Mouse (Mus musculus) heart, adult 11 months (tissue): Measurements from ENCODE around the gene Mtnr1a.
"Not testable (repeated sequence)": the region's sequence is repeated elsewhere in the genome, so short reads cannot be mapped to it uniquely, and the experiment has no call there.

ENCODE experiments used
- DNase-seq: peaks from one replicate; pipeline ENCODE4 v3.0.0; 2022

Mtnr1a gene

GRCm38 (mm10) chr8:45068759-45069386 is at the start of gene Mtnr1a:
Gene Mtnr1a, plus strand, starts transcription at chr8:45069137.
- peak; percentile 92 for DNase-seq

DNA sequence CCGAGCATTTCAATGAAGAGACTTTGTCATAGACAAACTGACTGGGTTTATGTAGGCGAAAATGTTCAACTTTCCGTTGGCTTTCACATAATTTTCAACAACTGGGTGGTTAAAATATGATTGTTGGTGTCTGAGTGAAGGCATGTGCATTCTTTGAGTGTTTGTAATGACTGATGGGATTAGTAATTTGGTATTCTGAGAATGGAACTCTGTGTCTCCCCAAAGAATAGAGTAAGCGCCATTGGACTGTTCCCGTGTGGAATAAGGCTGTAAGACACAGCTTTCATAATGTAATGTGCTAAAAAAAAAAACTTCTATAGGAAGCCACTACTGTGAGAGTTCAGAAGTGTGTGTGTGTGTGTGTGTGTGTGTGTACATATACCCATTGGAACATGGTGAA is 49.7 kb upstream of the Mtnr1a start:
- peak; percentile 13 for DNase-seq

GRCm38 (mm10) chr8:45021171-45021570 is 47.8 kb upstream of the Mtnr1a start:
- DNase-seq, result peak; percentile 87

GRCm38 (mm10) chr8:45021911-45022665 is 46.8 kb upstream of the Mtnr1a start:
- DNase-seq, result peak; percentile 92

- peak; percentile 78 for DNase-seq
These were observed 40.8 kb upstream of the Mtnr1a start for GRCm38 (mm10) chr8:45028081-45028497.

- DNase-seq, result peak; percentile 81
These were observed 30.6 kb upstream of the Mtnr1a start for GRCm38 (mm10) chr8:45038350-45038749.

DNA sequence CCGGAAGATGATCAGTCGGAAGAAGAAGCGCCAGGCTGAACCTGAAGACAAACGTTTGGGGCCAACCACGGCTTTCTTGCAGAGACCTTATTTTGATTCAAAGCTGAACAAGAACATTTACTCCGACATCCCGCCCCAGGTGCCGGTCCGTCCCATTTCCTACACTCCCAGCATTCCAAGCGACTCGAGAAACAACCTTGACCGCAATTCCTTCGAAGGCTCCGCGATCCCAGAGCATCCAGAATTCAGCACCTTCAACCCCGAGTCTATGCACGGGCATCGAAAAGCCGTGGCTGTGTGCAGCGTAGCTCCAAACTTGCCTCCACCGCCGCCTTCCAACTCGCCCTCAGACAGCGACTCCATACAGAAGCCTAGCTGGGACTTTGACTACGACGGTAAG is 24.8 kb upstream of the Mtnr1a start:
- peak; percentile 83 for DNase-seq

GRCm38 (mm10) chr8:45050451-45050850 is 18.5 kb upstream of the Mtnr1a start:
- DNase-seq, result no peak

DNA sequence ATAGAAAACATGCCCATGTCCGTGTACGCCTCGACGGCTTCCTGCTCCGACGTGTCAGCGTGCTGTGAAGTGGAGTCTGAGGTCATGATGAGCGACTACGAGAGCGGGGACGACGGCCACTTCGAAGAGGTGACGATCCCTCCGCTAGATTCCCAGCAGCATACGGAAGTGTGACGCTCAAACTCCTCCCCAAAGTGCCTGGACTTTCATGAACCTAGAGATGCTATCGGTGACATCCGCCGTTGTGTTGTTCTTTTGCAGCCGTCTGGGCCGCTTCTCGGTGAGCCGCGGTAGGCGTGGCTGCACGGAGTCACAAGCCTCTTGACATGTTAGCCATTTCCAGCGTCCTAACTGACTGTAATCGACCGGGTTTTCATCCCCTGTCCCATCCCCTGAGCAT is 17.7 kb upstream of the Mtnr1a start:
- peak; percentile 74 for DNase-seq

DNA sequence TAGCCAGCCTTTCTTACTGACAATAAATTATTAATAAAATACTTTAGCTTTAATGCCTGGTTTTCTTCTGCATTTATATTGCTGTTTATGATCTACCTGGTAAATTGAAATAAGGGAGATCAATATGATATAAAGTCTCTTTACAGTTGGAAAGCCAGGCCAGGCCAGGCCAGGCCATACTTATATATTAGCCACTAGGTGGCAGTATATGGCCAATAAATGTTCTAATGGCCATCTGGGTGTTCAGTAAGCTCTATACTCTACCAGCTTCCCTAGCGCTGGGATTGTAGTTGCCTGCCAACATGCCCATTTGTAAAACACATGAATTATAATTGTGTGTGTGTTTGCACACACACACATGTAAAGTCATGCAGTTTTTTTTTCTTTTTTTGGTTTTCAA is 16.7 kb upstream of the Mtnr1a start:
- peak; percentile 31 for DNase-seq

- DNase-seq, result peak; percentile 28
These were observed 16.3 kb upstream of the Mtnr1a start for GRCm38 (mm10) chr8:45052618-45053017.

GRCm38 (mm10) chr8:45055500-45055899 is 13.4 kb upstream of the Mtnr1a start:
- no peak for DNase-seq

DNA sequence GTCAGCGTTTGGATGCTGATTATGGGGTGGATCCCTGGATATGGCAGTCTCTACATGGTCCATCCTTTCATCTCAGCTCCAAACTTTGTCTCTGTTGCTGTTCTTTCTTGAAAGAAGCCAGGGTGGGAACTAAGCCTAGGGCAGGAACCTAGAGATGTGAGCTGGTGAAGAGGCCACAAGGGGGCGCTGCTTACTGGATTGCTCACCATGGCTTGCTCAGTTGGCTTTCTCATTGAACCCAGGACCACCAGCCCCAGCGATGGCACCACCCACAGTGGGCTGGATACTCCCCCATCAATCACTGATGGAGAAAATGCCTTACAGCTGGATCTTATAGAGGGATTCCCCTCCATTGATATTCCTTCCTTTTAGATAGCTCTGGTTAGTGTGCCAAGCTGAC is 12.1 kb upstream of the Mtnr1a start:
- no peak for DNase-seq

DNA sequence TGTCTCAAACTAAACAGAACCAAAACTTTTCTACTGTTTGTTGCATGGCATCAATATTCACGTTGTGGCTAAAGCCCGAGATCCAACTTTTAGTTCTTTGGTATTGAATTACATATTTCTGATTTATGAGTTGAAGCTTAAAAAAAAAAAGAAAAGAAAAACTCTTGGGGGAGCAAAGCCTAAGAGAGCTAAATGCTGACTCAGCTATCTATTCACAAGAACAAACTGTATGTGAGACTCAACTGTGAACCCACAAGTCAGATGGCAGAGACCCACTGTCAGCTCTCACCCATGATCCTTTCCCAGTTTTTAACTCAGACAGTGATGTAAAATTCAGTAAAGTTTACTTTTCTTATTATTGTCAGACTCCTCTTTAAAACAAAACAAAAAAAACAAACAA is 8.9 kb upstream of the Mtnr1a start:
- no peak for DNase-seq

GRCm38 (mm10) chr8:45062311-45062710 is 6.6 kb upstream of the Mtnr1a start:
- no peak for DNase-seq

- DNase-seq, result no peak
These were observed 5.7 kb upstream of the Mtnr1a start for GRCm38 (mm10) chr8:45062982-45063924.

- DNase-seq, result no peak
These were observed 4.6 kb upstream of the Mtnr1a start for GRCm38 (mm10) chr8:45064197-45064869.

GRCm38 (mm10) chr8:45065391-45065790 is 3.5 kb upstream of the Mtnr1a start:
- not testable (repeated sequence) for DNase-seq

GRCm38 (mm10) chr8:45070949-45071348 is 2.0 kb downstream of the Mtnr1a start:
- peak; percentile 33 for DNase-seq

DNA sequence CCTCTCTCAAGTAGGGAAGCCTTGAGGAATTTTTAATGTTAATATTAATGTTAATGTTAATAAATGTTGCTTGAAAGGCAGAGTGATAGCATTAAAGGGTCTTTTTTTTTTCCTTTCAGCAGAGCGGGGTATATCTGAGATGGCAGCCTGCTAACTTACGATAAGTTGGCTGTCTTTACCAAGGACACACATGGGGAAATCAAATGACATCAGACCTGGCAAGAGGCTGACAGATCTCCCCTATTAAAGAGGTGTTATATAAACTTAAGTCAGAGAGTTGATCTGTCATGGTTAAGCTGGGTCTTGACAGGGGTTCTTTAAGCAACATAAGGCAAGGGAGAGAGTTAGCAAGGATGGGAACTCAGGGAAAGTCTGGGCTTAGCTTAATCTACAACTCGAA is 11.9 kb downstream of the Mtnr1a start:
- no peak for DNase-seq

DNA sequence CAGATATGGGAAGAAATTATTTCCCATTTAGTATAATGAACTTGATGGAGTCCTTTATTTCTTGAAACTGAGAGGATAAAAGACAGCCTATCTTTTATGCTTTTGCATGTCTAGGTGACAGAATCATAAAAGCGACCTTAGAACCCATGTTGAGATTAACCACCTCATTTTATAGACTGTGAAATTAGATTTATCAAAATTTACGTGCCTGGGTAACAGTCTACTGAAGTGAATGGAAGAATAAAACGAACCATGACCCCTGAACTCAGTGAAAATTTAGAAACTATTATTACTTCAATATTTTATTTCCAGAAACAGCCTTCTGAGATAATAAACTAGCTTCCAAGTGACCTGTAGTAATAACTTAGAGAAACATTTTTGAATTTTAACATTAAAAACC is 24.7 kb downstream of the Mtnr1a start:
- DNase-seq, result no peak

- DNase-seq, result no peak
These were observed 40.6 kb downstream of the Mtnr1a start for GRCm38 (mm10) chr8:45109371-45110063.
